Mouse (Mus musculus) T-helper 2 cell (primary cell): ENCODE measurements around the gene Zfp637.

Source experiments
- in situ Hi-C: fragments of 300-600 bp; cut with MboI, MseI; formaldehyde crosslinking; loops from one replicate; pipeline ENCODE4 v1.15.1; 2025; ENCODE audit warnings: high pct_unique_total_duplicates

Gene Zfp637

DNA sequence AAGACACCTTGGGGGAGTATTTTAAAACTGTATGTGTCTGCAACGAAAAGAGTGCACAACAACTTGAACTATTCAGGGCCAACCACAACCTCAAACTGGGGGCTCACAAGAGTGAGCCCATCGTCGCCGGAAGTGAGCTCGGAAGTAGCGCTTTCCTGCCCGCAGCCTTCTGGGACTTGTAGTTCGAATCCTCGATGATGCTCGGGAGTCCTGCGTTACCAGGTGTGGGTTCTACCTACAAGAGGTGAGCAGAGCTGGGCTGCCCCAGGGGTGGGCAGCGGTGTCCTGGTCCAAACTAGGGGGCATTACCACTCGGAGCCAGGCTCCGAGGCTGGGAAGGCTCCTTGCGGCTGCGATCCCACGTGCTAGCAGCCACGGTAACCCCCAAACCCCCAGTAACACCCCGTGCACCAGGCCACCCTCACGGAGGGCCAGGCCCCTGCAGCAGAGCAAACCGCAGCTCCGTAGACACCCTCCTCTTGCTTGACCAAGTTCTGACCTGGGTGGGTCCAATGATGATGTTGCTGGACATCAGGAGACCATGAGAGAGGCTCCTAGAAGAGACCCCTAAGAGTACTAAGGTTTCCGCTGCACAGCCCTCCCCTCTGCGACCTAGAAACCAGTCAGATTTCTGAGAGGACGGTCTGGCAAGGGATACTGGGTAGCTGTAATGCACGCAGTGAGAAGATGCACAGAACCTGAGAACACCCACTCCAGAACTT lies 22.1 kb downstream of the Zfp637 start:
- in situ Hi-C loops: loop anchor here (25.0 kb wide), 1 partner anchor 1676 kb away; the partner anchor contains the start of gene Tmcc1

DNA sequence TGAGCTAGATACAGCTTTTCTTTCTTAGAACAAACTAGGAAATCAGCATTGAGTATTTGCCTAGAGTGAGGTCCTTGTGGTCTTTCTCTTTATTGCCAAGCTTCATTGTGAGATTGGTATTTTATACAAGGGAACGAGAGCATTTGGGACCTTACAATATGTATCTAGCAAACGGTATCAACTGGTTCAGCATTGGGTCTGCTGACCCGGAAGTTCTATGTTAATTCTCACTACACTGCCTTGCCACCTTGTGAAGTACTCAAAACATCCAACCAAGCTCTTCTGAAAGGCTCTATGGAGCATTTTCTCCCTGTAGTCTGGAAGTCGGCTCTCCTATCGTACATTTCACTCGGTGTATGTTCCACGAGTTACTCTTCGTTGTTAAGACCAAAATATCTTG lies 22.8 kb downstream of the Zfp637 start:
- in situ Hi-C loops: loop anchor here (25.0 kb wide), 1 partner anchor 1676 kb away; the partner anchor contains the start of gene Tmcc1

- in situ Hi-C loops: loop anchor here (25.0 kb wide), 1 partner anchor 1681 kb away; the partner anchor contains the start of gene Tmcc1
These were observed 27.2 kb downstream of the Zfp637 start for GRCm38 (mm10) chr6:117868187-117868586.

DNA sequence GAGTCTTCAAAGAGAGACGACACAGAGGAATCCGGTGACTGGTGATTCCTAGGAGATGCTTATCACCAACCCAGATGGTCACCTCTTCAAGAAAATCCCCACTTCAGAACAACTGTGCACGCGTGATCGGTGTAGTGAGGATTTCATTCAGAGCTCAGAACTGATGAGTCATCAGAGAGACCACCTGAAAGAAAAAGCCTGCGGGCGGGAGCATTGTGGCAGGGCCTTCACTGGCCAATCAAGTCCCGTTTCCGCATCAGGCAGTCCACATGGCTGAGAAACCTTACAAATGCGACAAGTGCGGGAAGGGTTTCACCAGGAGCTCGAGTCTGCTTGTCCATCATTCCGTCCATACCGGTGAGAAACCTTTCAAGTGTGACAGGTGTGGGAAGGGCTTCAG lies 30.1 kb downstream of the Zfp637 start:
- in situ Hi-C loops: loop anchor here (25.0 kb wide), 1 partner anchor 1684 kb away; the partner anchor contains the start of gene Tmcc1

DNA sequence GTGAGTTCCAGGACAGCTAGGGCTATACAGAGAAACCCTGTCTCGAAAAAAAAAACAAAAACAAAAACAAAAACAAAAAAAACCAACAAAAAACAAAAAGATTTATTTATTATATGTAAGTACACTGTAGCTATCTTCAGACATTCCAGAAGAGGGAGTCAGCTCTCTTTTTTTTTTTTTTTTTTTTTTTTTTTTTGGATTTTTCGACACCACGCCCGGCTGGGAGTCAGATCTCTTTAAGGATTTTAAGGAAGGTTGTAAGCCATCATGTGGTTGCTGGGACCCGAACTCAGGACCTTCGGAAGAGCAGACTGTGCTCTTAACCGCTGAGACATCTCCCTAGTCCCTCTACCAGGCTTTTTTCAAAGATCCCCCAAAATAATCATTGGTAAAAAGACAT lies 32.5 kb downstream of the Zfp637 start:
- in situ Hi-C loops: loop anchor here (25.0 kb wide), 1 partner anchor 1686 kb away; the partner anchor contains the start of gene Tmcc1

DNA sequence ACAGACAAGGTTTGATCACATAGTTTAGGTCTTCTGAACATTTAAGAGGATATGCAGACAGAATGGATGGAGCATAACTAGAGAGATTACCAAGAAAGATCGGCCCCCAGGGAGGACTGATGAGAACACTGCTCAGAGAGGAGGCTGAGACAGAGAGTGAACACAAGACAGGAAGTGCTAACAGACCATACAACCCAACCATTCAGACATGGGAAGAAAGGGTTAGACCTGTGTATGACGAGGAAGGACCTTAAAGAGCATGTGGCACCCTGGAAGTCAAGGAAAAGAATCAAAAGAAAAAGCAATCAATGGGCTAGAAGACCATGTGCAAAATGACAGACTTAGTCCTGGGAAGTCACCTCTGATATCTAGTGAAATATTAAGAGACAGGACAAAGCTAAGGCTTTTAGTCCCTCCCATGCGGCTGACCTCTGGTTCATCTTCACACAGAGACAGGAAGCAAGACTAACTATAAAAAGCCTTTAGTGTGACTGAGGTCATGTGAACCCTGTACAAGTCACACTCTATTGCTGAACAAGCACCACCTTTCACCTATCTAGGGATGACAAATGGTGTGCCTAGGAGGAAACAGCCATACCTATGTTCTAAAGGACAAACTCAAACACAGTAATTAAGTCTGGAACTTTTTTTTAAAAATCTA lies 33.8 kb downstream of the Zfp637 start:
- in situ Hi-C loops: loop anchor here (25.0 kb wide), 1 partner anchor 1687 kb away; the partner anchor contains the start of gene Tmcc1

DNA sequence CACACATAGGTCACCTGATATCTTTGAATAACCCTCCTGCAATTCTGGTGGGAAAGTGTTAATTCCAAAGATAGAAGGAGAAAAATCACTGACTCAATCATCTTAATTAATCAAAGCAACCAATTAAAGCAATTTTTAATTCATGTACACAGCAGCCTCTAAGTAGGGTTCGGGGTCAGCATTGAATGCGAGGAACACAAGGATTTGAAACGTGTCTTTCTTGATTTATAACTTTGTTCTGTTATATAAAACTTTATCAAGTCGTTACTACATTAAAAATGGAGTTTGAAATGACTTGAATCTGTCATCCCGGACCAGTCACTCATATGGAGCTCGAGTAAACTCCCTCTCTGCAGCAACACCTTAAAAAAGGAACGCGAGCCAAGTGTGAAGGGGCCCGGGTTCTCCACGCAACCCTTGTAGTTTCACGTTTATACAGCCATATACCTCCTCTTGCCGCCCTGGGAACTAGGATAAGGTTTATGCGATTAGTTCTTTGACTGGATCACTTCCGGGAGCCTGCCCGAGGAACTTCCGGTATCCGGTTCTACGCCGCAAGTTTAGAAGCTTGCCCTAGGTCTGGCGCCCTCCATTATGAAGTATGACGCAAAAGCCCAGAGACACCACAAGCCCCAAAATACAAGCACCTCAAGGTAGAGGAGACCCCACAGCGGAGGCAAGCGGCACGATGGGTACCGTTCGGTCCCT lies 37.9 kb downstream of the Zfp637 start:
- in situ Hi-C loops: no loop called here

DNA sequence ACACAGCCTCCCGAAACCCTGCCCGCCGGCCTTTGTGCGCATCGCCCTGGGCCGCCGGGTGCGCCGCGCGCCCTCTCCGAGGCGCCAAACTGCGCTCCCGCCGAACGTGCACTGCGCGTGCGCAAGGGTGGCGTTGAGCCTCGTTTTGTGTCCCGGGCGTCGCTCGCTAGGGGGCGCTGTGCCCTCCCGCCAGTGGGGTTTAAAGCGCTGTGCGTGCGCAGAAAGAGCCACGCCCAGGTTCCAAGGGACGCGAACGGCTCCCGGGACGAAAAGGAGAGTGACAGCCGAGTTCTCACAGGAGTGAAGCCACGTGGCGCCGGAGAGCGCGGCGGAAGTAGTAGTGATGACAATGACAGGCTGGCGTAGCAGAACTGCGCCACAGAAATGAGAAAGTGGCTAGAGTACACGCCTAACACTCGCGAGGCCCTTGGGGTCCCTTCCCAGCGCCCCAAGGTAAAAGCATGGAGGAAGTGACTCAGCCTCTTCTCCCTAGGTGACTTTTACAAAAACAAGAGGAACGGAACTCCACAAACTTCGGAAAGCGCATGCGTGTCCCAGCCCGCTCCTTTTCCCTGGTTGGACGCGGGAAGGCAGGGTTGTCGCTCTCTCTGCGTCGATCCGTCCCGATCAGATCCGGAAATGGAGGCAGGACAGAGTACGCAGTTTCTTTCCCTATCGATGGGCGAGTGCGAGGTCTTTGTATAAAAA lies 38.6 kb downstream of the Zfp637 start:
- in situ Hi-C loops: no loop called here

DNA sequence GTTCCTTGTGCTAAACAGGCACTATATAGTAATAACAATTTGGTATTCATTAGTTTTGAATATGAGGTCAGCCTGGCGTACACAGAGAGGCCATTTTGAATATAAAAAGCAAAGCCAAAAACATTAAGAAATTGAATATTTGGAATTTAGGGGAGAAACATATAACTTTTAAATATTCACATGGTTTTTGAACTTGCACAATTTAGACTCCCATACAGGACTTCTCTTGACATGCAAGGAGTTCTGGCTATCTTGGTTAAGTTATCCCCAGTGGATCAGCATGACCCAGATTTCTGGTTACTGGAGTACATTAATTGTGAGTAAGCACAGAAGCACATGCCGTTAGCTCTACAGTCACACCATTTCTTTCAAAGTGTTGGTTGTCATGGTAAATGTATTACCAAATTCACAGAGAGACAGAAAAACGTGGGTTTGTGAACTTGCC lies 39.4 kb downstream of the Zfp637 start:
- in situ Hi-C loops: no loop called here

DNA sequence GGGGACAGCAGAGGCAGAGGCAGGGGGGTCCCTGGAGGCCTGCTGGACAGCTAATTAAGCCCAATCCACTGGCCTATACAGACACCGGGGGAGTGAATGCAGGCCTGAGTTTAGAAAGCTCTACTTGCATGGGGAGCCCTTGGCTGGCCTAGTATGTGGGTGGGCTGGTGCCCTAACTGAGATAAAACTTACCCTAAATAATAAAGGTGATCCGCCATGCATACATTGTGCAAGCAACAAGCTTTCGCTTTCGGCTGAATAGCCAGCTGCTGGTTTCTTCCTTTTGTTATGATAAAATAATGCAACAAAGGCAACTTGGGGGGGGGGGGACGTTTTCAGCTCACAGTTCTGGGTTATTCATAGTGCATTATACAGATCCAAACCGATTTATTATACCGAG lies 40.2 kb downstream of the Zfp637 start:
- in situ Hi-C loops: no loop called here

GRCm38 (mm10) chr6:117881997-117882396 lies 41.0 kb downstream of the Zfp637 start:
- in situ Hi-C loops: no loop called here

DNA sequence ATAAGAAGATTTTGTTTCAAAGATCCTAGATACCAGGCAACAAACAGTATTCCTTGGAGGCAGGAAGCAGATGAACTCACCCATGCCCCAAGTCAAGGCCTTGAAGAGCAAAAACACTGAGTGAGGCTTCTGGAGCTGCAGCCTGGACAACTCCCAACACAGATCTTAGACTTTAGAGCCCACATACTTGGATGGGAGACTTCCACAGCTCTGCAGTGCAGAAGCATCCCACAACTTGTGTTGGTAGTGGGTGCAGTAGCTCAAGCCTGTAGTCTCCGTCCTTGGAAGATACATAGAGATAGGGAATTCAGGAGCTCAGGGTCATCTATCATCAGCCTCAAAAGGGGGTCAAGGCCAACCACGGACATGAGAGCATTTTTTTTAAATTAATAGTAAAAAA lies 45.0 kb downstream of the Zfp637 start:
- in situ Hi-C loops: no loop called here

GRCm38 (mm10) chr6:117888032-117888431 lies 47.1 kb downstream of the Zfp637 start:
- in situ Hi-C loops: no loop called here

DNA sequence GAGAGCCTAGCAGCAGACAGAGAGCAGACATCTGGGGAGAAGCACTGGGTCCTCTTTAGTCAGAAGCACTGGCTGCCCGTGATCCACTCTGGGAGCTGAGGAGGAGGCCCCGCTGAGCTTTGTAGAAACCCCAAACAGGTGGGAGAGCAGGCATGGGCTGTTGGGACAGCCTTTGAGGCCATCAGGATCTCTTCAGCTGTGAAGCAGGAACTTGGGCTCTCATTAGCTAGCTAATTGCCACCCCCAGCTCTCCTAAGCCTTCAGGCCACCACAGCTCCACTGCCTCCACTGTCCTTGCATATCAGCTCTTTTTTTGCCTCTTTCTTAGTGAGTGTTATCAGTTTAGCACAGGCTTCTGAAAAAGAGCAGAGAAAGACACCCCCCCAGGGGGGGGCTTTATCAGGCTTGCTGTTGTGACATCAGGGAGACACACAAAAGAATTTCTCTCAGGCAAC lies 47.7 kb downstream of the Zfp637 start:
- in situ Hi-C loops: no loop called here

GRCm38 (mm10) chr6:117890257-117890656 lies 49.3 kb downstream of the Zfp637 start:
- in situ Hi-C loops: no loop called here

- in situ Hi-C loops: no loop called here
These were observed 50.6 kb downstream of the Zfp637 start for GRCm38 (mm10) chr6:117891369-117892160.

- in situ Hi-C loops: no loop called here
These were observed 51.4 kb downstream of the Zfp637 start for GRCm38 (mm10) chr6:117892386-117892785.

DNA sequence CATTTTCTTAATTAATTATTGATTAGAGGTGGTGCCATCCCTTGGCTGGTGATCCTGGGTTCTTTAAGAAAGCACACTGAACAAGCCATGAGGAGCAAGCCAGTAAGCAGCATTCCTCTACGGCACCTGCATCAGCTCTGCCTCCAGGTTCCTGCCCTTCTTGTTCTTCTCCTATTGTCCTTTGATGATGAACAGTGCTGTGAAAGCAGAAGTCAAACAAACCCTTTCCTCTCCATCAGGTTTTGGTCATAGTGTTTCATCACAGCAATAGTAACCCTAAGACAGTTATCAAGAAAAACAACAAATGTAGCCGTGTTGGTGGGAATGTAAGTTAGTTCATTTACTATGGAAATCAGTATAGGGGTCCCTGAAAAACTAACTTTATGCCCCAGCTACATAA lies 52.5 kb downstream of the Zfp637 start:
- in situ Hi-C loops: no loop called here
